Mouse (Mus musculus) forebrain, embryonic 11.5 days (tissue): ENCODE data around the gene Agrp. TPM values are rescaled to one million over a fixed set of nuclear protein-coding genes. Genes with fewer than 3 reads are reported as not detected.

ENCODE experiments used
- ATAC-seq: fragments of 200-750 bp; cut with Nextera tagmentation; replicated peaks from 2 replicates; pipeline ENCODE4 v1.8.0; 2017; ENCODE audit warnings: moderate TSS enrichment; ENCODE audit not compliant: low FRiP score
- DNase-seq: peaks from one replicate; pipeline ENCODE4 v3.0.0-alpha.2; 2017; ENCODE audit warnings: low spot score
- H3K27ac ChIP-seq: fragments of 300-500 bp; sonication (generic); 2 replicates; pipeline ENCODE4 v1.5.1; 2014; ENCODE audit warnings: low read depth, low read length
- H3K27me3 ChIP-seq: fragments of 300-500 bp; sonication (generic); 2 replicates; pipeline ENCODE4 v1.6.1; 2014; ENCODE audit warnings: mild to moderate bottlenecking, low read length, mixed read lengths; ENCODE audit not compliant: control insufficient read depth, insufficient read depth
- H3K36me3 ChIP-seq: fragments of 300-500 bp; sonication (generic); 2 replicates; pipeline ENCODE4 v1.6.1; 2014; ENCODE audit warnings: mild to moderate bottlenecking, low read length, moderate library complexity, mixed read lengths; ENCODE audit not compliant: control insufficient read depth, insufficient read depth
- H3K4me1 ChIP-seq: fragments of 300-500 bp; sonication (generic); replicated peaks from 2 replicates; pipeline ENCODE4 v1.6.1; 2014; ENCODE audit warnings: low read length, mixed read lengths; ENCODE audit not compliant: control insufficient read depth, insufficient read depth
- H3K4me2 ChIP-seq: fragments of 300-500 bp; sonication (generic); 2 replicates; pipeline ENCODE4 v1.6.1; 2014; ENCODE audit warnings: low read depth, mild to moderate bottlenecking, low read length, moderate library complexity, mixed read lengths; ENCODE audit not compliant: severe bottlenecking
- H3K4me3 ChIP-seq: fragments of 300-500 bp; sonication (generic); 2 replicates; pipeline ENCODE4 v1.5.1; 2014; ENCODE audit warnings: low read depth, low read length
- H3K9ac ChIP-seq: fragments of 300-500 bp; sonication (generic); 2 replicates; pipeline ENCODE4 v1.6.1; 2014; ENCODE audit warnings: low read length
- H3K9me3 ChIP-seq: fragments of 300-500 bp; sonication (generic); 2 replicates; pipeline ENCODE4 v1.6.1; 2016; ENCODE audit warnings: low read length, mixed read lengths; ENCODE audit not compliant: control insufficient read depth
- WGBS: fragments of 180-500 bp; shearing (Covaris S2); extraction: QIAGEN DNeasy Blood & Tissue Kit; methylation state at CpG from one replicate; pipeline ENCODE4 v1.1.7; 2014; 5-methylcytosine and 5-hydroxymethylcytosine counted together
- polyA plus RNA-seq: library from polyadenylated mRNA; unstranded; fragments of >200 nt; fragmentation: Nextera tagmentation; extraction: Ambion mirVana; gene quantifications from 2 replicates; pipeline ENCODE4 v1.2.1, GENCODE M21; 2014

The Agrp gene
- polyA plus RNA-seq, 1 experiment from 2014 or later, result 0.49 TPM

- DNase-seq (no peak), ATAC-seq (no peak)
- Histone ChIP-seq H3K4me1 (0 out of 2 replicates have a peak, but pooled peaks cover 2% of the 10 kb centered on the region), H3K9ac (no peak overlapping the region), H3K36me3 (no peaks in the 10 kb centered on the region), H3K4me2 (no peak overlapping the region), H3K9me3 (no peaks in the 10 kb centered on the region), H3K27me3 (no peaks in the 10 kb centered on the region), H3K27ac (no peak overlapping the region), H3K4me3 (no peak overlapping the region)
- 82% methylated on average over 1 of the region's 1 CpGs for WGBS
Observed at GRCm38 (mm10) chr8:105626086-105626485, 11.1 kb downstream of the Agrp start.

GRCm38 (mm10) chr8:105624831-105625230, 12.4 kb downstream of the Agrp start:
- DNase-seq, result no peak
- H3K27ac ChIP-seq, result no peak overlapping the region
- H3K9ac ChIP-seq, result no peak overlapping the region
- no peak overlapping the region for H3K4me3 ChIP-seq
- peaks cover 3% of the 10 kb centered on the region; the same call in 1 of the 2 replicates for H3K36me3 ChIP-seq
- 73% methylated on average over 1 of the region's 1 CpGs for WGBS
- ATAC-seq, result no peak
- no peaks in the 10 kb centered on the region for H3K9me3 ChIP-seq
- H3K27me3 ChIP-seq, result no peaks in the 10 kb centered on the region
- H3K4me2 ChIP-seq, result no peak overlapping the region
- 0 out of 2 replicates have a peak, but pooled peaks cover 2% of the 10 kb centered on the region for H3K4me1 ChIP-seq

GRCm38 (mm10) chr8:105624401-105624800, 12.8 kb downstream of the Agrp start:
- Histone ChIP-seq H3K9me3 (no peaks in the 10 kb centered on the region), H3K4me1 (0 out of 2 replicates have a peak, but pooled peaks cover 2% of the 10 kb centered on the region), H3K4me2 (no peak overlapping the region), H3K27ac (no peak overlapping the region), H3K9ac (no peak overlapping the region), H3K4me3 (no peak overlapping the region), H3K36me3 (peaks cover 4% of the 10 kb centered on the region; the same call in 1 of the 2 replicates), H3K27me3 (no peaks in the 10 kb centered on the region)
- ATAC-seq, result no peak
- WGBS, result 63% methylated on average over 3 of the region's 3 CpGs
- DNase-seq, result no peak

- H3K4me2 ChIP-seq, result no peak overlapping the region
- no peak overlapping the region for H3K4me3 ChIP-seq
- DNase-seq, result no peak
- H3K9me3 ChIP-seq, result no peaks in the 10 kb centered on the region
- peaks cover 5% of the 10 kb centered on the region; the same call in 1 of the 2 replicates for H3K36me3 ChIP-seq
- 0 out of 2 replicates have a peak, but pooled peaks cover 2% of the 10 kb centered on the region for H3K4me1 ChIP-seq
- no peaks in the 10 kb centered on the region for H3K27me3 ChIP-seq
- ATAC-seq, result no peak
- H3K9ac ChIP-seq, result no peak overlapping the region
- 58% methylated on average over 7 of the region's 7 CpGs for WGBS
- no peak overlapping the region for H3K27ac ChIP-seq
Observed at GRCm38 (mm10) chr8:105623679-105624245, 13.4 kb downstream of the Agrp start.

- Histone ChIP-seq H3K4me2 (no peak overlapping the region), H3K36me3 (peaks cover 5% of the 10 kb centered on the region; the same call in 1 of the 2 replicates), H3K27ac (no peak overlapping the region), H3K9me3 (no peaks in the 10 kb centered on the region), H3K9ac (no peak overlapping the region; the same call in 1 of the 2 replicates), H3K27me3 (no peaks in the 10 kb centered on the region), H3K4me1 (0 out of 2 replicates have a peak, but pooled peaks cover 2% of the 10 kb centered on the region), H3K4me3 (no peak overlapping the region)
- DNase-seq, result no peak
- 0 out of 2 replicates have a peak, but pooled peaks have one; percentile 9 for ATAC-seq
- 24% methylated on average over 5 of the region's 5 CpGs for WGBS
Observed at GRCm38 (mm10) chr8:105623118-105623517, 14.1 kb downstream of the Agrp start.

- WGBS, result 5% methylated on average over 8 of the region's 8 CpGs
- Histone ChIP-seq H3K4me3 (no peak overlapping the region), H3K9ac (no peak overlapping the region), H3K27me3 (no peaks in the 10 kb centered on the region), H3K4me2 (no peak overlapping the region), H3K27ac (no peak overlapping the region), H3K9me3 (no peaks in the 10 kb centered on the region), H3K36me3 (peaks cover 5% of the 10 kb centered on the region; the same call in 1 of the 2 replicates), H3K4me1 (0 out of 2 replicates have a peak, but pooled peaks cover 2% of the 10 kb centered on the region)
- peak; percentile 96 for DNase-seq
- ATAC-seq, result peak; percentile 86
Observed at GRCm38 (mm10) chr8:105622421-105622920, 14.7 kb downstream of the Agrp start.

GRCm38 (mm10) chr8:105621841-105622240, 15.4 kb downstream of the Agrp start:
- ATAC-seq, result no peak
- H3K27me3 ChIP-seq, result no peaks in the 10 kb centered on the region
- 79% methylated on average over 4 of the region's 4 CpGs for WGBS
- no peak overlapping the region for H3K27ac ChIP-seq
- H3K4me3 ChIP-seq, result no peak overlapping the region
- H3K9ac ChIP-seq, result no peak overlapping the region
- no peak for DNase-seq
- peaks cover 5% of the 10 kb centered on the region; the same call in 1 of the 2 replicates for H3K36me3 ChIP-seq
- H3K9me3 ChIP-seq, result no peaks in the 10 kb centered on the region
- 0 out of 2 replicates have a peak, but pooled peaks cover 2% of the 10 kb centered on the region for H3K4me1 ChIP-seq
- no peak overlapping the region for H3K4me2 ChIP-seq

- WGBS, result 88% methylated on average over 21 of the region's 21 CpGs
- no peak for ATAC-seq
- peaks cover 5% of the 10 kb centered on the region for H3K36me3 ChIP-seq
Observed at GRCm38 (mm10) chr8:105620946-105621720, 16.1 kb downstream of the Agrp start.

More at GRCm38 (mm10) chr8:105620946-105621720, 16.1 kb downstream of the Agrp start:
- Histone ChIP-seq H3K27me3 (no peaks in the 10 kb centered on the region), H3K9me3 (no peaks in the 10 kb centered on the region), H3K4me1 (0 out of 2 replicates have a peak, but pooled peaks cover 2% of the 10 kb centered on the region), H3K4me3 (no peak overlapping the region), H3K4me2 (no peak overlapping the region), H3K9ac (no peak overlapping the region), H3K27ac (no peak overlapping the region)
- no peak for DNase-seq
